Mouse (Mus musculus) stomach, postnatal 0 days (tissue): Measurements from ENCODE around the gene Lrfn3.
A peak's percentile ranks its signal among the peaks of the same experiment; 100 is the strongest.

Experiments used
- CTCF ChIP-seq: IDR thresholded peaks from 2 replicates; pipeline ENCODE4 v1.5.1; 2016; ENCODE audit warnings: antibody characterized with exemption, low read depth, mild to moderate bottlenecking, moderate library complexity
- EP300 ChIP-seq: optimal IDR thresholded peaks from 2 replicates; pipeline ENCODE3; 2016; ENCODE audit warnings: antibody characterized with exemption

DNA sequence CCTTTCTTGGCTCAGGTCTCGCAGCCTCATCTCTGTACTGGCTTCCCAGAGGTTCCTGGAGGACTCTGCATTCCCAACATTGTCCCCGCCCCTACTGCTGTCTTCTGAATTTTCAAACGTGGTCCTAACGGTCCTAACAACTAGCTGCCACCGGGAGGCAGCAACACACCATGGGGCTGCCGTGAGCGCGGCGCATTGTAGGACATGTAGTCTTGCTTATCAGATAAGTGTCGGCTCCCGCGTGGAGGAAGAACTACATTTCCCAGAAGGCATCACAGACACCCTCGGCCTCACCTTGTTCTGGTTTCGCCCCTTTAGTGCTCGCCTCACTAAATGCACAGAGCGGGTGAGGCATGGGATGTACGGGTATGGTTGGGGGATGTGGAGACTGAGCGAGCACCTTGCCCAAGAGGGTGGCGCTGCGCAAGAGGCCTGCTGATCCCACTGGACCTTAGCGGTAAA is 11.0 kb upstream of the Lrfn3 start:
- peak; percentile 99 for TF ChIP-seq CTCF
- TF ChIP-seq EP300: no peak
